In the genomic region with DNA sequence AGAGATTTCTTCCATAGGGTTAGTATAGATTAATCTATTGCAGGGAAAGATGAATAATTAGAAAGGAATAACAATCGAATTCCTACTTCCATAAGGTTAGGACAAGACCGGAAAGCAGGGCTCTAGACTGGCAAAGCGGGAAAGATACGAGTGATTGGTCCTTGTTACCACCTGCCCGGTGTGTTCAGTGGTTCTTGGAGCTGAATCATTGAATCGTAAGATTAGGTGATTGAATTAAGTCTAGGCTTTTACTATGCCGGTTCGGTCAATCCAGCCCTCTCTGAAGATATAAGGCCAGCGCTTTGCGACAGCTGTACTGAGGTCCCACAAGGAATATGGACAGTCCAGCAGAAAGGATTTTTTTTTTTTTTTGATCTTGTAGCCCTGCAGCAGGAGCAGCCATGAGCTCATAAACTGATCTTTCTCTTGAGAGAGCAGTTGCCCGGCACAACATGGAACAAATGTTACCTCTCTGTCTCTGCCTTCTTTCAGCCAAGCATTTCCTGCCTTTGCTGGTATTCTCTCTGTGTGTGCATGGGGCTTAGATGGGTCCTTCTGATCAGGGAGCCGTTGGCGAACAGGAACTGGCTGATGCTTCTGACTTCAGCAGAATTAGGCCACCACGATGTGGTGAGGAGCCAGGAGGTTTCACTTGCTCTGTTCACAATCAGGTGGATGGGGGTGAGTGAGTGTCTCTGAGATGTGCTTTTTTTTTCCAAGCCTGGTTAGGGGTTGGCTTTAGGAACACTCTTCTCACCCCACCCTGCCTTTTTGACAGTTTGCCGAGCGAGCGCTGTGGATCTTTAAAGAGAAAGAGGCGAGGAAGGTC, we compare ENCODE assay signal across 8 mouse cellular contexts. TPM values are rescaled to one million over a fixed set of nuclear protein-coding genes. Genes with fewer than 3 reads are reported as not detected.
DNase-seq lines count a peak whose midpoint lies in the region; ATAC-seq and TF ChIP-seq lines count a peak whose summit lies in the region.

No protein-coding gene starts in this region.

- H3K27ac ChIP-seq in kidney, embryonic 15.5 days = peak overlapping the region; percentile 85
- peak overlapping the region; percentile 96 for H3K27ac ChIP-seq in hindbrain, embryonic 13.5 days
- peak overlapping the region; percentile 93 for H3K27ac ChIP-seq in midbrain, postnatal 0 days (ENCODE audit: low read depth, low read length)

- no peak for TF ChIP-seq CTCF in midbrain, postnatal 0 days (IDR thresholded peaks at IDR 0.05)

- H3K9me3 ChIP-seq in kidney, embryonic 15.5 days (replicated peaks) = no peaks in the 10 kb centered on the region
- H3K9me3 ChIP-seq in hindbrain, embryonic 13.5 days = no peaks in the 10 kb centered on the region
- no peaks in the 10 kb centered on the region for H3K9me3 ChIP-seq in midbrain, postnatal 0 days (ENCODE audit: low read length)

- no peak overlapping the region for H3K9ac ChIP-seq in kidney, embryonic 15.5 days
- no peak overlapping the region for H3K9ac ChIP-seq in hindbrain, embryonic 13.5 days
- no peak overlapping the region for H3K9ac ChIP-seq in midbrain, postnatal 0 days (replicated peaks; ENCODE audit: low read length, poor library complexity, severe bottlenecking)

- H3K27me3 ChIP-seq in kidney, embryonic 15.5 days = no peaks in the 10 kb centered on the region
- H3K27me3 ChIP-seq in hindbrain, embryonic 13.5 days = no peaks in the 10 kb centered on the region
- no peaks in the 10 kb centered on the region for H3K27me3 ChIP-seq in midbrain, postnatal 0 days (ENCODE audit: insufficient read depth, low read length)

- H3K36me3 ChIP-seq in kidney, embryonic 15.5 days = peaks cover 3% of the 10 kb centered on the region; the same call in 1 of the 2 replicates
- no peaks in the 10 kb centered on the region for H3K36me3 ChIP-seq in hindbrain, embryonic 13.5 days
- no peaks in the 10 kb centered on the region for H3K36me3 ChIP-seq in midbrain, postnatal 0 days (ENCODE audit: insufficient read depth, low read length)

- no peak for DNase-seq in kidney, adult 11 months
- peak; percentile 71 for DNase-seq in cerebellum, adult 11-12 months
- peak; percentile 41 for DNase-seq in midbrain, postnatal 0 days (ENCODE audit: low spot score)
- DNase-seq in left cerebral cortex, postnatal 14 days (ENCODE audit: low spot score in 2 of 2) = no peak
- DNase-seq in frontal cortex, adult 2 months (ENCODE audit: extremely low spot score in 1 of 2, low spot score in 1 of 2) = no peak

- peak overlapping the region; percentile 79 for H3K4me2 ChIP-seq in kidney, embryonic 15.5 days
- peak overlapping the region; percentile 62 for H3K4me2 ChIP-seq in hindbrain, embryonic 13.5 days
- H3K4me2 ChIP-seq in midbrain, postnatal 0 days (ENCODE audit: low read depth, low read length, poor library complexity, severe bottlenecking) = peak overlapping the region; percentile 63; the same call in 1 of the 2 replicates

- no peak overlapping the region for H3K4me3 ChIP-seq in kidney, embryonic 15.5 days (replicated peaks)
- H3K4me3 ChIP-seq in hindbrain, embryonic 13.5 days = no peak overlapping the region; the same call in 1 of the 2 replicates
- peak overlapping the region; percentile 37; the same call in 1 of the 2 replicates for H3K4me3 ChIP-seq in midbrain, postnatal 0 days (ENCODE audit: low read depth, low read length)

- WGBS in kidney, embryonic 15.5 days = 56% methylated on average over 18 of the region's 18 CpGs
- WGBS in hindbrain, embryonic 13.5 days = 71% methylated on average over 18 of the region's 18 CpGs
- whole genome bisulfite sequencing in midbrain, postnatal 0 days = 62% methylated on average over 18 of the region's 18 CpGs

- intact Hi-C loops in left cerebral cortex, postnatal 14 days (cut with DNase I) = loop anchor here (5.0 kb wide), 1 partner anchor 34 kb away; a partner anchor contains a TSS

- ATAC-seq in kidney, embryonic 15.5 days (replicated peaks; ENCODE audit: low FRiP score) = no peak
- no peak for ATAC-seq in hindbrain, embryonic 13.5 days (ENCODE audit: low FRiP score)
- ATAC-seq in midbrain, postnatal 0 days (ENCODE audit: low FRiP score) = no peak
- no peak for ATAC-seq in erythroid progenitor cell, adult 5-6 weeks (replicated peaks; ENCODE audit: low FRiP score, poor library complexity, severe bottlenecking)

- peaks cover 76% of the 10 kb centered on the region for H3K4me1 ChIP-seq in kidney, embryonic 15.5 days
- H3K4me1 ChIP-seq in hindbrain, embryonic 13.5 days (replicated peaks) = peaks cover 55% of the 10 kb centered on the region
- H3K4me1 ChIP-seq in midbrain, postnatal 0 days (ENCODE audit: insufficient read depth, low read length) = peaks cover 10% of the 10 kb centered on the region

RNA-seq across cellular contexts. Expression of a gene that starts 35.9 kb away (rescaled TPM):
- 8.8 and 9.4 TPM in 2 replicates for polyA plus RNA-seq in kidney, embryonic 15.5 days (2015; fragmentation: Nextera tagmentation; extraction: Ambion mirVana)
- 2.6 and 3.4 TPM in 2 replicates for polyA plus RNA-seq in hindbrain, embryonic 13.5 days (2015; fragmentation: Nextera tagmentation; extraction: Ambion mirVana)
- total RNA-seq in midbrain, postnatal 0 days (2014; rRNA removed) = 12.2 and 13.9 TPM in 2 replicates
- polyA plus RNA-seq in midbrain, postnatal 0 days (2015; fragmentation: Nextera tagmentation; extraction: Ambion mirVana) = 2.0 and 2.2 TPM in 2 replicates
- total RNA-seq in erythroid progenitor cell, adult 5-6 weeks (2015; ENCODE audit: low replicate concordance) = 2.5 and 6.5 TPM in 2 replicates
- 1.9 and 2.6 TPM in 2 replicates for total RNA-seq in erythroid progenitor cell, adult 5-6 weeks (2017; ENCODE audit: low replicate concordance)
- total RNA-seq in left cerebral cortex, postnatal 14 days (2021) = 10 to 100 TPM; 14.0 to 14.3 TPM
- polyA plus RNA-seq in frontal cortex, adult 2 months (2012; rRNA removed) = 8.9 and 9.2 TPM in 2 replicates

Comparison
In these comparisons a context has a peak if more than half of its experiments do, and no peak if none do; other contexts are left out.
1. DNase-seq: peak in cerebellum, adult 11-12 months (single experiment) and midbrain, postnatal 0 days (single experiment); none in kidney, adult 11 months (single experiment), left cerebral cortex, postnatal 14 days (0 of 2) and frontal cortex, adult 2 months (0 of 2).
2. Peak in every context shown above with its lines, with median percentiles within 50 percentile points of each other: H3K27ac ChIP-seq and H3K4me2 ChIP-seq.